Mouse (Mus musculus) embryonic facial prominence, embryonic 10.5 days (tissue): ENCODE results near the gene Btbd9. TPM values are rescaled to one million over a fixed set of nuclear protein-coding genes. Genes with fewer than 3 reads are reported as not detected.

Experiments used
- DNase-seq: peaks from one replicate; pipeline ENCODE4 v3.0.0-alpha.2; 2017; ENCODE audit warnings: low spot score
- H3K27ac ChIP-seq: fragments of 300-500 bp; sonication (generic); replicated peaks from 2 replicates; pipeline ENCODE4 v1.5.1; 2016; ENCODE audit warnings: mild to moderate bottlenecking
- H3K27me3 ChIP-seq: fragments of 300-500 bp; sonication (generic); replicated peaks from 2 replicates; pipeline ENCODE4 v1.6.1; 2016; ENCODE audit warnings: low read depth, mild to moderate bottlenecking; ENCODE audit not compliant: poor library complexity, severe bottlenecking
- H3K36me3 ChIP-seq: fragments of 300-500 bp; sonication (generic); replicated peaks from 2 replicates; pipeline ENCODE4 v1.6.1; 2016; ENCODE audit warnings: mild to moderate bottlenecking, moderate library complexity
- H3K4me1 ChIP-seq: fragments of 300-500 bp; sonication (generic); 2 replicates; pipeline ENCODE4 v1.6.1; 2016
- H3K4me3 ChIP-seq: fragments of 300-500 bp; sonication (generic); 2 replicates; pipeline ENCODE4 v1.5.1; 2016; ENCODE audit warnings: mild to moderate bottlenecking, moderate library complexity
- H3K9me3 ChIP-seq: fragments of 300-500 bp; sonication (generic); 2 replicates; pipeline ENCODE4 v1.6.1; 2016; ENCODE audit warnings: mild to moderate bottlenecking
- WGBS: fragments of 180-500 bp; shearing (Covaris S2); methylation state at CpG from one replicate; pipeline ENCODE4 v1.1.7; 2016; 5-methylcytosine and 5-hydroxymethylcytosine counted together
- polyA plus RNA-seq: library from polyadenylated mRNA; unstranded; fragments of >200 nt; fragmentation: Nextera tagmentation; extraction: Ambion mirVana; gene quantifications from 2 replicates; pipeline ENCODE4 v1.2.1, GENCODE M21; 2016

Btbd9 gene
- polyA plus RNA-seq, 1 experiment from 2014 or later = 58.1 TPM

- H3K4me1 ChIP-seq = peaks cover 13% of the 10 kb centered on the region
- 35% methylated on average over 5 of the region's 5 CpGs for WGBS
- peak; percentile 38 for DNase-seq
Measured at GRCm38 (mm10) chr17:30594407-30594806, 18.1 kb upstream of the Btbd9 start.

GRCm38 (mm10) chr17:30590417-30591198 is 14.3 kb upstream of the Btbd9 start:
- Histone ChIP-seq H3K4me3 (no peak overlapping the region), H3K27ac (no peak overlapping the region), H3K9me3 (no peaks in the 10 kb centered on the region), H3K27me3 (no peaks in the 10 kb centered on the region), H3K36me3 (peaks cover 36% of the 10 kb centered on the region), H3K4me1 (peaks cover 13% of the 10 kb centered on the region)
- peak; percentile 60 for DNase-seq
- WGBS = 63% methylated on average over 17 of the region's 17 CpGs

More at GRCm38 (mm10) chr17:30594407-30594806, 18.1 kb upstream of the Btbd9 start:
- H3K27me3 ChIP-seq = no peaks in the 10 kb centered on the region
- H3K4me3 ChIP-seq = no peak overlapping the region
- no peak overlapping the region for H3K27ac ChIP-seq
- 0 out of 2 replicates have a peak, but pooled peaks cover 6% of the 10 kb centered on the region for H3K9me3 ChIP-seq
- peaks cover 74% of the 10 kb centered on the region for H3K36me3 ChIP-seq

- no peak for DNase-seq
- WGBS = 83% methylated on average over 2 of the region's 2 CpGs
- H3K4me1 ChIP-seq = no peaks in the 10 kb centered on the region
- no peak overlapping the region for H3K27ac ChIP-seq
- no peak overlapping the region for H3K4me3 ChIP-seq
- no peaks in the 10 kb centered on the region for H3K27me3 ChIP-seq
- H3K36me3 ChIP-seq = no peaks in the 10 kb centered on the region
- H3K9me3 ChIP-seq = no peaks in the 10 kb centered on the region
Measured at GRCm38 (mm10) chr17:30583258-30584001, 7.1 kb upstream of the Btbd9 start.

GRCm38 (mm10) chr17:30582313-30582712 is 6.0 kb upstream of the Btbd9 start:
- WGBS = 77% methylated on average over 3 of the region's 3 CpGs
- H3K4me3 ChIP-seq = no peak overlapping the region
- no peaks in the 10 kb centered on the region for H3K36me3 ChIP-seq
- peaks cover 3% of the 10 kb centered on the region; the same call in 1 of the 2 replicates for H3K4me1 ChIP-seq
- no peak overlapping the region for H3K27ac ChIP-seq
- no peak for DNase-seq
- H3K27me3 ChIP-seq = no peaks in the 10 kb centered on the region
- H3K9me3 ChIP-seq = no peaks in the 10 kb centered on the region

- WGBS = 84% methylated on average over 6 of the region's 6 CpGs
- H3K4me1 ChIP-seq = peaks cover 14% of the 10 kb centered on the region
- DNase-seq = no peak
- no peaks in the 10 kb centered on the region for H3K36me3 ChIP-seq
- H3K9me3 ChIP-seq = no peaks in the 10 kb centered on the region
- no peak overlapping the region for H3K4me3 ChIP-seq
- no peak overlapping the region for H3K27ac ChIP-seq
- H3K27me3 ChIP-seq = no peaks in the 10 kb centered on the region
Measured at GRCm38 (mm10) chr17:30581201-30581600, 4.9 kb upstream of the Btbd9 start.

GRCm38 (mm10) chr17:30580781-30581180 is 4.5 kb upstream of the Btbd9 start:
- DNase-seq = no peak
- H3K36me3 ChIP-seq = no peaks in the 10 kb centered on the region
- H3K9me3 ChIP-seq = no peaks in the 10 kb centered on the region
- no peak overlapping the region for H3K27ac ChIP-seq
- H3K27me3 ChIP-seq = no peaks in the 10 kb centered on the region
- H3K4me1 ChIP-seq = peaks cover 15% of the 10 kb centered on the region
- H3K4me3 ChIP-seq = no peak overlapping the region
- 73% methylated on average over 1 of the region's 1 CpGs for WGBS

- 66% methylated on average over 12 of the region's 12 CpGs for WGBS
- Histone ChIP-seq H3K36me3 (no peaks in the 10 kb centered on the region), H3K27ac (peak overlapping the region; percentile 92), H3K27me3 (no peaks in the 10 kb centered on the region), H3K4me1 (peaks cover 33% of the 10 kb centered on the region), H3K4me3 (peak overlapping the region; percentile 79), H3K9me3 (no peaks in the 10 kb centered on the region)
- DNase-seq = no peak
Measured at GRCm38 (mm10) chr17:30576946-30577345, 658 bp upstream of the Btbd9 start.

GRCm38 (mm10) chr17:30575121-30575904 is 975 bp downstream of the Btbd9 start:
- DNase-seq = no peak

GRCm38 (mm10) chr17:30574783-30575075 is 1.6 kb downstream of the Btbd9 start:
- Histone ChIP-seq H3K4me1 (peaks cover 33% of the 10 kb centered on the region), H3K9me3 (no peaks in the 10 kb centered on the region), H3K36me3 (no peaks in the 10 kb centered on the region), H3K27ac (no peak overlapping the region), H3K4me3 (peak overlapping the region; percentile 79), H3K27me3 (no peaks in the 10 kb centered on the region)
- DNase-seq = no peak
- 84% methylated on average over 8 of the region's 8 CpGs for WGBS

More at GRCm38 (mm10) chr17:30575121-30575904, 975 bp downstream of the Btbd9 start:
- H3K4me3 ChIP-seq = peak overlapping the region; percentile 79
- no peaks in the 10 kb centered on the region for H3K9me3 ChIP-seq
- WGBS = 9% methylated on average over 35 of the region's 35 CpGs
- no peaks in the 10 kb centered on the region for H3K36me3 ChIP-seq
- peaks cover 33% of the 10 kb centered on the region for H3K4me1 ChIP-seq
- no peaks in the 10 kb centered on the region for H3K27me3 ChIP-seq
- peak overlapping the region; percentile 92 for H3K27ac ChIP-seq

GRCm38 (mm10) chr17:30573990-30574782 is 2.1 kb downstream of the Btbd9 start:
- Histone ChIP-seq H3K27me3 (no peaks in the 10 kb centered on the region), H3K9me3 (no peaks in the 10 kb centered on the region), H3K4me1 (peaks cover 33% of the 10 kb centered on the region), H3K4me3 (peak overlapping the region; percentile 79; the same call in 1 of the 2 replicates), H3K27ac (no peak overlapping the region), H3K36me3 (no peaks in the 10 kb centered on the region)
- WGBS = 68% methylated on average over 8 of the region's 8 CpGs
- DNase-seq = no peak

GRCm38 (mm10) chr17:30570971-30571370 is 5.3 kb downstream of the Btbd9 start:
- Histone ChIP-seq H3K27me3 (no peaks in the 10 kb centered on the region), H3K9me3 (no peaks in the 10 kb centered on the region), H3K36me3 (no peaks in the 10 kb centered on the region), H3K4me1 (peaks cover 18% of the 10 kb centered on the region), H3K4me3 (no peak overlapping the region), H3K27ac (no peak overlapping the region)
- DNase-seq = no peak
- WGBS = 72% methylated on average over 3 of the region's 3 CpGs

GRCm38 (mm10) chr17:30570173-30570572 is 6.1 kb downstream of the Btbd9 start:
- Histone ChIP-seq H3K27ac (no peak overlapping the region), H3K4me1 (peaks cover 14% of the 10 kb centered on the region), H3K36me3 (no peaks in the 10 kb centered on the region), H3K27me3 (no peaks in the 10 kb centered on the region), H3K4me3 (no peak overlapping the region), H3K9me3 (no peaks in the 10 kb centered on the region)
- 84% methylated on average over 8 of the region's 8 CpGs for WGBS
- DNase-seq = no peak
